Mouse (Mus musculus) limb, embryonic 12.5 days (tissue): Measurements from ENCODE around the gene Sec23b. TPM values are rescaled to one million over a fixed set of nuclear protein-coding genes. Genes with fewer than 3 reads are reported as not detected.
A peak's percentile ranks its signal among the peaks of the same experiment; 100 is the strongest.
"Not testable (repeated sequence)": the region's sequence is repeated elsewhere in the genome, so short reads cannot be mapped to it uniquely, and the experiment has no call there.

Source experiments
- ATAC-seq: fragments of 200-750 bp; cut with Nextera tagmentation; 2 replicates; pipeline ENCODE4 v1.8.0; 2017; ENCODE audit warnings: low read depth, moderate TSS enrichment; ENCODE audit not compliant: insufficient number of reproducible peaks, insufficient read depth, low FRiP score, low TSS enrichment
- H3K27ac ChIP-seq: fragments of 300-500 bp; sonication (generic); 2 replicates; pipeline ENCODE4 v1.5.1; 2016; ENCODE audit warnings: mild to moderate bottlenecking, moderate library complexity
- H3K27me3 ChIP-seq: fragments of 300-500 bp; sonication (generic); 2 replicates; pipeline ENCODE4 v1.6.1; 2016; ENCODE audit warnings: mild to moderate bottlenecking, moderate library complexity
- H3K36me3 ChIP-seq: fragments of 300-500 bp; sonication (generic); 2 replicates; pipeline ENCODE4 v1.6.1; 2016; ENCODE audit warnings: mild to moderate bottlenecking, moderate library complexity
- H3K4me1 ChIP-seq: fragments of 300-500 bp; sonication (generic); replicated peaks from 2 replicates; pipeline ENCODE4 v1.6.1; 2016
- H3K4me2 ChIP-seq: fragments of 300-500 bp; sonication (generic); 2 replicates; pipeline ENCODE4 v1.6.1; 2016; ENCODE audit warnings: mild to moderate bottlenecking, moderate library complexity
- H3K4me3 ChIP-seq: fragments of 300-500 bp; sonication (generic); replicated peaks from 2 replicates; pipeline ENCODE4 v1.5.1; 2016; ENCODE audit warnings: mild to moderate bottlenecking
- H3K9ac ChIP-seq: fragments of 300-500 bp; sonication (generic); replicated peaks from 2 replicates; pipeline ENCODE4 v1.6.1; 2016; ENCODE audit warnings: mild to moderate bottlenecking, moderate library complexity
- H3K9me3 ChIP-seq: fragments of 300-500 bp; sonication (generic); 2 replicates; pipeline ENCODE4 v1.6.1; 2016; ENCODE audit warnings: mild to moderate bottlenecking, moderate library complexity
- WGBS: fragments of 180-500 bp; shearing (Covaris S2); methylation state at CpG from one replicate; pipeline ENCODE4 v1.1.7; 2016; 5-methylcytosine and 5-hydroxymethylcytosine counted together
- polyA plus RNA-seq: library from polyadenylated mRNA; unstranded; fragments of >200 nt; fragmentation: Nextera tagmentation; extraction: Ambion mirVana; gene quantifications from 2 replicates; pipeline ENCODE4 v1.2.1, GENCODE M21; 2016

The Sec23b gene
- polyA plus RNA-seq, 1 experiment from 2014 or later, result 97.5 TPM

- 50% methylated on average over 1 of the region's 1 CpGs for WGBS
- no peak for ATAC-seq
- Histone ChIP-seq H3K9me3 (no peaks in the 10 kb centered on the region), H3K9ac (no peak overlapping the region), H3K4me3 (no peak overlapping the region), H3K27me3 (no peaks in the 10 kb centered on the region), H3K36me3 (peaks cover 71% of the 10 kb centered on the region), H3K4me2 (no peak overlapping the region), H3K27ac (no peak overlapping the region), H3K4me1 (0 out of 2 replicates have a peak, but pooled peaks cover 2% of the 10 kb centered on the region)
Observed at GRCm38 (mm10) chr2:144545481-144545880, 10.5 kb upstream of the Sec23b start.

DNA sequence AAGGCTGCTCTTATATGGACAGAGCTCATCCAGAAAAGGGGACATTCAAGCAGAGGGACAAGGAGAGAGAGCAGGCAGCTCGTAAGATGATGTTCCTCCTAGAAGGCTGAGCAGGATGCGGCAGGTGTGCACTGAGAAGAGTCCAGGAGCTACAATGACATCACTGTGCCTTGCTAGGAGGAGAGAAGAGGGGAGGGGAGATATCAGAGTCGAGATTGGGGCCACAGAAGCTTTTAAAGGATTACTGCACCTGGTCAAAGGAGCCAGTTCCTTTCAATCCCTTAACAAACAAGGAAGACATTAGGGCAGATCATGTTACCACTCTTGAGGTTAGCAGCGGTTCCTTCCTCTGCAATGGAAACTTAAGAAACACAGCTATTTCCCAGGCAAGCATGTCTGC is 8.5 kb upstream of the Sec23b start:
- 79% methylated on average over 4 of the region's 4 CpGs for WGBS

DNA sequence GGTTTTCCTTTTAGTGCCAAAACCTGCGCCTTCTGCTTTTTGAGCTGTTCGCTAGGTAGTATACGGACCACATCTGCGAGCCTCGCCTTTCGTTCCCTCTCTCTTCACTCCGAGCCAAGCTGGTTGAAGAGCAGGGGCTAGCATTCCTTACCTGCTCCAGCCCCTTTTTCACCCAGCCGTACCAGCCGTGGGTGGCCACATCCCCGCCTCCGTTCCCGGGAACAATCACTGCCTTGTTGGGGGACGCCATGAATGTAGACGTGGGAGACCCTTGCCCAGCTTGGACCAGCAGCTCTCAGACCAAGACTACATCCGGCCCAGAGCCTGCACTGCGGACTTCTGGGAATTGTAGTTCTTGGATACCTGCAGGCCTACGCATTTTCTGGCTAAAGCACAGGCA is 5.5 kb upstream of the Sec23b start, which contains the start of gene Rbbp9:
Gene Rbbp9, minus strand, starts transcription at position 341 of the 400 bp plus-strand sequence.
- ATAC-seq, result peak; percentile 97
- H3K4me3 ChIP-seq, result peak within 1 kb of the TSS; percentile 61
- H3K36me3 ChIP-seq, result peaks cover 30% of the 10 kb centered on the region
- no peaks in the 10 kb centered on the region for H3K27me3 ChIP-seq
- H3K9ac ChIP-seq, result peak within 1 kb of the TSS; percentile 75
- peak within 1 kb of the TSS; percentile 94 for H3K27ac ChIP-seq
- under 1% methylated on average over 17 of the region's 17 CpGs for WGBS
- H3K9me3 ChIP-seq, result no peaks in the 10 kb centered on the region
- H3K4me1 ChIP-seq, result 0 out of 2 replicates have a peak, but pooled peaks cover 5% of the 10 kb centered on the region
- peak within 1 kb of the TSS; percentile 58 for H3K4me2 ChIP-seq

More for the DNA sequence above, 8.5 kb upstream of the Sec23b start:
- H3K36me3 ChIP-seq, result peaks cover 57% of the 10 kb centered on the region
- H3K9ac ChIP-seq, result no peak overlapping the region
- H3K27me3 ChIP-seq, result no peaks in the 10 kb centered on the region
- H3K27ac ChIP-seq, result no peak overlapping the region
- H3K4me1 ChIP-seq, result 0 out of 2 replicates have a peak, but pooled peaks cover 2% of the 10 kb centered on the region
- no peak overlapping the region for H3K4me2 ChIP-seq
- no peaks in the 10 kb centered on the region for H3K9me3 ChIP-seq
- ATAC-seq, result no peak
- no peak overlapping the region for H3K4me3 ChIP-seq

- Histone ChIP-seq H3K4me1 (peaks cover 16% of the 10 kb centered on the region), H3K4me3 (no peak overlapping the region), H3K27me3 (no peaks in the 10 kb centered on the region), H3K9me3 (no peaks in the 10 kb centered on the region), H3K4me2 (no peak overlapping the region), H3K36me3 (peaks cover under 1% of the 10 kb centered on the region; the same call in 1 of the 2 replicates), H3K9ac (no peak overlapping the region), H3K27ac (no peak overlapping the region)
- no peak for ATAC-seq
- 90% methylated on average over 3 of the region's 3 CpGs for WGBS
Observed at GRCm38 (mm10) chr2:144553905-144554304, 2.1 kb upstream of the Sec23b start.

- Histone ChIP-seq H3K4me1 (peaks cover 14% of the 10 kb centered on the region), H3K4me3 (peak overlapping the region; percentile 75), H3K9ac (peak overlapping the region; percentile 80), H3K27me3 (no peaks in the 10 kb centered on the region), H3K36me3 (peaks cover 15% of the 10 kb centered on the region; the same call in 1 of the 2 replicates), H3K9me3 (no peaks in the 10 kb centered on the region), H3K4me2 (peak overlapping the region; percentile 63), H3K27ac (peak overlapping the region; percentile 93)
- no peak for ATAC-seq
- WGBS, result 3% methylated on average over 14 of the region's 14 CpGs
Observed at GRCm38 (mm10) chr2:144555286-144555819, 676 bp upstream of the Sec23b start.

DNA sequence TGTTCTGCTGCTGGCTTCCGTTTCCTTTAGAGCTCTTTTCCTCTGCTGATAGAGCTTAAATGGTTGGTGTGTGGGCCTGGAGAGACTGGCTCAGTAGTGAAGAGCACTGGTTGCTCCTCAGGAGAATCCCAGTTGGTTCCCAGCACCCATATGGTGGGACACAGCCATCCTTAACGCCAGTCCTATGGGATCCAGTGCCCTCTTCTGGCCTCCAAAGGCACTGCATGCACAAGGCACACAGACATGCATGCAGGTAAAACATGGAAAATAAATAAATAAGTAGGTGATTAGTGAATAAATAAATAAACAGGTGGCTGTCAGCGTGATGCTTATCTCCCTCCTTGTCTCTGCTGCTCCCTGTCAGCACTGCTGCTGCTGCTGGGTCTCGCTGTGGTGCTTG is 32.7 kb downstream of the Sec23b start:
- H3K4me3 ChIP-seq, result no peak overlapping the region
- H3K4me1 ChIP-seq, result no peaks in the 10 kb centered on the region
- no peaks in the 10 kb centered on the region for H3K27me3 ChIP-seq
- no peak overlapping the region for H3K27ac ChIP-seq
- no peak for ATAC-seq
- no peaks in the 10 kb centered on the region; the same call in 1 of the 2 replicates for H3K9me3 ChIP-seq
- H3K36me3 ChIP-seq, result peaks cover 70% of the 10 kb centered on the region
- H3K4me2 ChIP-seq, result no peak overlapping the region
- 82% methylated on average over 4 of the region's 4 CpGs for WGBS
- H3K9ac ChIP-seq, result no peak overlapping the region

DNA sequence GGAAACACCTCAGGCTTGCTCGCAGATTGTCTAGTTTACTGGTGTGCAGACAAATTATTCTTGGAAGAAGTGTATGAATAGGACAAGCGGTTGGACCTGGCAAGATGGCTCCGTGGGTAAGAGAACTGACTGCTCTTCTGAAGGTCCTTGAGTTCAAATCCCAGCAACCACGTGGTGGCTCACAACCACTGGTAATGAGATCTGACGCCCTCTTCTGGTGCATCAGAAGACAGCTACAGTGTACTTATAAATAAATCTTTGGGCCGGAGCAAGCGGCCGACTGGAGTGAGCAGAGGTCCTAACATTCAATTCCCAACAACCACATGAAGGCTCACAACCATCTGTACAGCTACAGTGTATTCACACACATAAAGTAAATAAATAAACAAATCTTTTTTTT is 37.0 kb downstream of the Sec23b start:
- H3K27me3 ChIP-seq, H3K9ac ChIP-seq, H3K27ac ChIP-seq, H3K4me3 ChIP-seq, H3K4me2 ChIP-seq, H3K9me3 ChIP-seq, H3K4me1 ChIP-seq, ATAC-seq: not testable (repeated sequence)
- peaks cover 43% of the 10 kb centered on the region for H3K36me3 ChIP-seq
- WGBS, result 71% methylated on average over 8 of the region's 8 CpGs

DNA sequence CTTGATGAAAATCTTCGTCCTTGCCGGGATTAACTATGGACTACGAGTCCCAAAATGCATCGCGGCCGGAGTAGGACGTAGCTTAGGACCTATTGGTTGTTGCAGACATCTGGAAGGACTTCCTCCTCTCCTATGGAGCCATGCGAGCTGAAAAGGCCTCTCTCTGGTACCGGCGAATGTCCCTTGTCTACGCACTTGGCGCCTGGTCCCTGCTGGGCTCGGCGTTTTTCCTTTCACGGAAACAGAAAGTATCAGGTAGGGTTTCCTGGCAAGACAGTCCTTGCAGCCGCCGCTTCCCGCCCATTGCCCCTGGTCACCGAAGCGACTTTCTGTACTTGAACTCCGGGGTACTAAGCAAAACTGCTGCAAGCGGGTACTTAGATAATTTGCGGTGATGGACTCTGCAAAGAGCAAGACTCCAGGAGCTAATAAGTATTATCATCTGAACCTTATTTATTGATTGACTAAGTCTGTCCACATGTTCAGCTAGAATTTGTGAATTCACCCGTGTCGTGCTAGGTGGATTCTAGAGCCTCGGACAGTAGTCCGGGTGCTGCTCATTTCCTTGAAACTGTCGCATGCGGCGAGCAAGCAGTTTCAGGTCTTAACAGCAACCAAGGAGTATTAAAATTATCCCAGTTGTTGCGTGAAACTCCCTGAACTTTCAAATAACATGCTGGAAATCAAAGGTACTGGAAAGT is 38.1 kb downstream of the Sec23b start, which contains the start of gene Smim26:
Gene Smim26, plus strand, starts transcription at position 104 of the 701 bp plus-strand sequence.
- WGBS, result 2% methylated on average over 31 of the region's 31 CpGs

GRCm38 (mm10) chr2:144598006-144598405 is 42.0 kb downstream of the Sec23b start:
- Histone ChIP-seq H3K4me3 (no peak overlapping the region), H3K27ac (no peak overlapping the region), H3K9ac (no peak overlapping the region), H3K27me3 (no peaks in the 10 kb centered on the region), H3K9me3 (no peaks in the 10 kb centered on the region), H3K4me2 (no peak overlapping the region), H3K4me1 (no peaks in the 10 kb centered on the region), H3K36me3 (peaks cover 13% of the 10 kb centered on the region; the same call in 1 of the 2 replicates)
- 68% methylated on average over 2 of the region's 2 CpGs for WGBS
- ATAC-seq, result no peak

More for the DNA sequence above, 38.1 kb downstream of the Sec23b start, which contains the start of gene Smim26:
- peaks cover 32% of the 10 kb centered on the region for H3K36me3 ChIP-seq
- H3K9ac ChIP-seq, result peak within 1 kb of the TSS; percentile 67
- H3K27ac ChIP-seq, result no peak within 1 kb of the TSS
- H3K27me3 ChIP-seq, result no peaks in the 10 kb centered on the region
- ATAC-seq, result peak; percentile 97
- no peaks in the 10 kb centered on the region for H3K9me3 ChIP-seq
- peak within 1 kb of the TSS; percentile 69 for H3K4me2 ChIP-seq
- peak within 1 kb of the TSS; percentile 63 for H3K4me3 ChIP-seq
- H3K4me1 ChIP-seq, result no peaks in the 10 kb centered on the region

DNA sequence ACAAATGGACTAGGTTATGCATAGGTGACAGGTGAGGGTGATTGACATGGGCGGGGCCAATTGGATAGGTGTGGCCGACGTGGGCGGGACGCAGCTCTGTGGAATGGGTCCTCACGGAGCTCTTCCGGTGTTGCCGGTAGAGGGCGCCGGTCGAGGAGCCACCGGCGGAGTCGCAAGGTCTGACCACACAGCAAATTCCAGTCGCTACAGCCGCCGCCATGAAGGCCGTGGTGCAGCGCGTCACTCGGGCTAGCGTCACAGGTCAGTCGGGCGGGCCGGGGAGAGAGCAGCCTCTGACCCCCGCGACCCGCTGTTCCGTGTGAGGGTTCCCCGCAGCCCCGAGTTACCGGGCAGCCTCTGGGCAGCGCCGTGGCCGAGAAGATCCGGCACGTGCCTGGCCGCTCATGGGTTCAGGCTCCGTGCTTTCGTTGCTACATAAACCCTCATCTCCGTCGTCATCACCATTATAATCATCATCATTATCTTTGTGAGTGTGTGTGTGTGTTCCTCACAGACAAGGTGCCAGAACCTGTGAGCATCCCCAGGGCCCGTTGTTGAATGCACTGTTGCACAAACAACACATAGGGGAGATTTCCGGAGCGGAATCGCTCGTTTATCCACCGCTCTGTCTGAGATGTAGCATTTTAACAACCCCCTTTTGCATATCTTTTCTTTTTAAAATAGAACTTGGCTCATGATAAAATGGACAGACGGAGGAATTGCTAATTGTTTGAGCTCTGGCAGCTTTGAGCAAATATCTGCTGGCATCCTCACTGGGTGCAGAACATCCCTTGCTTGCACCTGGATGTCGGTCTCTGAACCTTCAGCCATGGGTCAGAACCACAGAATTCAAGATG is 44.0 kb downstream of the Sec23b start, which contains the start of gene Dtd1:
Gene Dtd1, plus strand, starts transcription at position 67 of the 857 bp plus-strand sequence.
- peak within 1 kb of the TSS; percentile 68 for H3K4me3 ChIP-seq
- 3% methylated on average over 50 of the region's 50 CpGs for WGBS
- H3K4me2 ChIP-seq, result peak within 1 kb of the TSS; percentile 68
- H3K36me3 ChIP-seq, result peaks cover 13% of the 10 kb centered on the region; the same call in 1 of the 2 replicates
- H3K27me3 ChIP-seq, result no peaks in the 10 kb centered on the region
- H3K9ac ChIP-seq, result peak within 1 kb of the TSS; percentile 85
- peak; percentile 88 for ATAC-seq
- H3K9me3 ChIP-seq, result no peaks in the 10 kb centered on the region
- no peaks in the 10 kb centered on the region for H3K4me1 ChIP-seq
- H3K27ac ChIP-seq, result no peak within 1 kb of the TSS

GRCm38 (mm10) chr2:144601576-144601975 is 45.5 kb downstream of the Sec23b start:
- H3K9ac ChIP-seq, result no peak overlapping the region
- no peaks in the 10 kb centered on the region for H3K9me3 ChIP-seq
- no peak overlapping the region for H3K4me2 ChIP-seq
- no peaks in the 10 kb centered on the region for H3K4me1 ChIP-seq
- no peak overlapping the region for H3K4me3 ChIP-seq
- H3K36me3 ChIP-seq, result no peaks in the 10 kb centered on the region
- no peak overlapping the region for H3K27ac ChIP-seq
- no peaks in the 10 kb centered on the region for H3K27me3 ChIP-seq
- WGBS, result 100% methylated on average over 1 of the region's 1 CpGs
- no peak for ATAC-seq
